ENCODE assay signal across 32 mouse cellular contexts in the genomic region with DNA sequence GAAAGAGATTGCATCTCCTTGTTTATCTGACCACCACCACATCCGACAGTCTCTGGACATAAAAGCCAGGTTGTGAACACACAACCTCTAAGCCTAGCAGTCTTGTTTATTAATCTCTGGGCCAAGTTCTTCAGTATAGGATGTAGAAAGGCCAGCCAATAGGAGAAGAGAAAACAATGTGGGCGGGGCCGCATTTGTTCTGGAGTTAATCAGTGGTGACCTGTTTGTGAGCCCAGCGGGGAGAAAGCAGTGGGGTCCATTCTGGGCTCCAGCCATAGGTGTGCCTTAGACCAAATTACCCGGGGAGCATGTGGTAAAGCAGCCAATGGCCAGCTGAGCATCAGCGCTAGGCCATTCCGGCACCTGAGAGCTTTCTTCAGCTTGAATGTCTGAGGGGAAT. TPM values are rescaled to one million over a fixed set of nuclear protein-coding genes. Genes with fewer than 3 reads are reported as not detected.
DNase-seq lines count a peak whose midpoint lies in the region; ATAC-seq lines count a peak whose summit lies in the region.
"Had no signal": no experiment of that assay in that cellular context is flagged by ENCODE, and none has a peak within 500 bp of the region (broad histone marks: within the 10 kb centered on the region; RNA-seq: fewer than 3 reads in every experiment).

No protein-coding gene starts in this region.

- no peaks in the 10 kb centered on the region for H3K27me3 ChIP-seq in limb, embryonic 11.5 days (ENCODE audit: control insufficient read depth, insufficient read depth, low read length)
- H3K27me3 ChIP-seq: CH12.LX; forebrain, embryonic 15.5 days; limb, embryonic 13.5 days; lung, embryonic 15.5 days; neural tube, embryonic 15.5 days had no signal

- no peak overlapping the region for H3K27ac ChIP-seq in limb, embryonic 11.5 days (replicated peaks; ENCODE audit: low read depth, low read length)
- H3K27ac ChIP-seq: embryonic facial prominence, embryonic 13.5 days; forebrain, embryonic 15.5 days; limb, embryonic 13.5 days; liver, embryonic 14.5 days had no signal

- H3K9me3 ChIP-seq in limb, embryonic 11.5 days (ENCODE audit: control insufficient read depth, low read length) = no peaks in the 10 kb centered on the region
- H3K9me3 ChIP-seq: embryonic facial prominence, embryonic 13.5 days; forebrain, embryonic 15.5 days; G1E; heart, embryonic 12.5 days; hindbrain, embryonic 10.5 days; limb, embryonic 13.5 days; lung, embryonic 15.5 days; neural tube, embryonic 15.5 days had no signal

- no peak overlapping the region for H3K9ac ChIP-seq in limb, embryonic 11.5 days (ENCODE audit: low read length)
- H3K9ac ChIP-seq: embryonic facial prominence, embryonic 13.5 days; forebrain, embryonic 15.5 days; limb, embryonic 13.5 days; liver, embryonic 14.5 days; lung, embryonic 15.5 days; neural tube, embryonic 15.5 days had no signal

- no peak overlapping the region for H3K4me3 ChIP-seq in limb, embryonic 11.5 days (ENCODE audit: low read depth, low read length)
- H3K4me3 ChIP-seq: embryonic facial prominence, embryonic 13.5 days; forebrain, embryonic 15.5 days; heart, embryonic 12.5 days; hindbrain, embryonic 10.5 days; limb, embryonic 13.5 days; lung, embryonic 15.5 days; neural tube, embryonic 15.5 days had no signal

- no peaks in the 10 kb centered on the region; the same call in 1 of the 2 replicates for H3K36me3 ChIP-seq in limb, embryonic 11.5 days (ENCODE audit: control insufficient read depth, insufficient read depth, low read length)
- H3K36me3 ChIP-seq: lung, embryonic 15.5 days had no signal

- H3K4me1 ChIP-seq in limb, embryonic 11.5 days (ENCODE audit: control insufficient read depth, insufficient read depth, low read length) = peaks cover 9% of the 10 kb centered on the region; the same call in 1 of the 2 replicates

- intact Hi-C loops in gastrocnemius, postnatal 36 days (cut with DNase I) = no loop called here

- H3K4me2 ChIP-seq in limb, embryonic 11.5 days (ENCODE audit: low read depth, severe bottlenecking) = no peak overlapping the region
- H3K4me2 ChIP-seq: lung, embryonic 15.5 days had no signal

- ATAC-seq in limb, embryonic 11.5 days (ENCODE audit: insufficient number of reproducible peaks, low FRiP score, low TSS enrichment, low read depth) = no peak
- ATAC-seq in activated CD4-positive, CD25-positive, alpha-beta regulatory T cell, adult 4 months = no peak
- ATAC-seq: intestine, postnatal 0 days had no signal

- peak; percentile 26 for DNase-seq in kidney, postnatal 10 days
- DNase-seq in kidney, adult 9 months = no peak
- peak; percentile 42 for DNase-seq in R1 (ENCODE audit: low read depth, low spot score)
- DNase-seq in c-Kit-positive CD71-positive TER-119-negative erythroid progenitor cells, embryonic 14.5 days (ENCODE audit: low read depth) = peak; percentile 10
- DNase-seq in limb, embryonic 11.5 days (ENCODE audit: low spot score) = peak; percentile 30
- no peak for DNase-seq in cerebellum, adult 11-12 months
- DNase-seq in gastrocnemius, postnatal 36 days = no peak
- DNase-seq: B cell, adult 2 months; cerebellum, adult 2 months; cerebellum, postnatal 36 days; gastrocnemius, postnatal 10 days; heart, adult 18-20 months; heart, postnatal 10 days; lung, postnatal 4 days; right cerebral cortex, postnatal 14 days; thymus, postnatal 14 days had no signal

- WGBS in limb, embryonic 11.5 days = 46% methylated on average over 7 of the region's 7 CpGs

RNA-seq across cellular contexts. Expression of gene Gm13889, which starts 18.0 kb away (rescaled TPM):
- 0.67 and 1.1 TPM in 2 replicates for polyA plus RNA-seq in limb, embryonic 11.5 days (2014; fragmentation: Nextera tagmentation; extraction: Ambion mirVana)
- not detected for polyA plus RNA-seq in activated CD4-positive, CD25-positive, alpha-beta regulatory T cell, adult 4 months (2017; shearing (Covaris generic))
- total RNA-seq in gastrocnemius, postnatal 36 days (2021) = 1 to 10 TPM; 6.1 to 7.6 TPM
- total RNA-seq: CH12.LX; G1E; megakaryocyte-erythroid progenitor cell, adult 5-6 weeks had no signal

RNA-seq across cellular contexts. Expression of gene Gm27027, which starts 21.1 kb away (rescaled TPM):
- not detected in 2 replicates for polyA plus RNA-seq in limb, embryonic 11.5 days (2014; fragmentation: Nextera tagmentation; extraction: Ambion mirVana)
- not detected for polyA plus RNA-seq in activated CD4-positive, CD25-positive, alpha-beta regulatory T cell, adult 4 months (2017; shearing (Covaris generic))
- under 1 TPM in 1 of 2 experiments, not detected in 1; 0.86 TPM for total RNA-seq in gastrocnemius, postnatal 36 days (2021)
- total RNA-seq: adrenal gland, postnatal 4 days; CH12.LX; G1E; heart, adult 18-20 months; layer of hippocampus, postnatal 14 days; megakaryocyte-erythroid progenitor cell, adult 5-6 weeks had no signal
- polyA plus RNA-seq: embryonic facial prominence, embryonic 13.5 days; forebrain, embryonic 15.5 days; G1E; heart, embryonic 12.5 days; hindbrain, embryonic 10.5 days; intestine, postnatal 0 days; kidney, embryonic 16.5 days; limb, embryonic 13.5 days; liver, embryonic 14.5 days; lung, embryonic 15.5 days; neural tube, embryonic 15.5 days had no signal

RNA-seq across cellular contexts. Expression of gene Alkbh3, which starts 35.6 kb away (rescaled TPM):
- polyA plus RNA-seq in limb, embryonic 11.5 days (2014; fragmentation: Nextera tagmentation; extraction: Ambion mirVana) = 58.2 and 63.1 TPM in 2 replicates
- polyA plus RNA-seq in activated CD4-positive, CD25-positive, alpha-beta regulatory T cell, adult 4 months (2017; shearing (Covaris generic)) = 10 to 100 TPM; 44.5 to 56.2 TPM
- 10 to 100 TPM; 52.0 to 58.1 TPM for total RNA-seq in gastrocnemius, postnatal 36 days (2021)

Comparison
In these comparisons a context has a peak if more than half of its experiments do, and no peak if none do; other contexts are left out.
1. DNase-seq: peak in kidney, postnatal 10 days (single experiment), R1 (single experiment), c-Kit-positive CD71-positive TER-119-negative erythroid progenitor cells, embryonic 14.5 days (single experiment) and limb, embryonic 11.5 days (single experiment); none in kidney, adult 9 months (single experiment), cerebellum, adult 11-12 months (single experiment) and gastrocnemius, postnatal 36 days (0 of 2).